Mouse (Mus musculus) heart, adult 9 months (tissue): ENCODE results near the gene Rnf186.

Experiments used
- DNase-seq, 2 experiments: peaks; one replicate each; pipeline ENCODE4 v3.0.0; 2022; ENCODE audit warnings: low spot score in 2 of 2

Gene Rnf186

DNA sequence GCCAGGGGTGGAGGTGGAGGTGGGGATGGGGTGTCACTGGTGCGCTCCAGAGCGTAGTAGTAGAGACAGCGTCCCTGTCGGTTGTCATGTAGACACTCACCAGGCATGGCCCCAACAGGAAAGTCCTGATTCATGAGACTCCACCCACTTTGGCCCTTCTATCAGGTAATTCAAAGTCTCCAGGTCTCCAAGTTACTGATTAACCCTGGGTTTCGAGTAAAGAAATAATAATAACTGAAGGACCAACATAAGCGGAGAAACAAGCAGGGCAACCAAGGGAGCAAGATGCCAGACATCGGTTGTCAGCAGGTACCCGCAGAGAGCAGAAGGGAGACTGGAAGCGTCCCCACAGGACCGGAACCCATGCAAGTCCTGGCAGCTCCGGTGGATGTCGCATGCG, at the start of gene Rnf186:
Gene Rnf186 (plus strand): TSS at position 247 of the 400 bp plus-strand sequence.
- no peak for DNase-seq

DNA sequence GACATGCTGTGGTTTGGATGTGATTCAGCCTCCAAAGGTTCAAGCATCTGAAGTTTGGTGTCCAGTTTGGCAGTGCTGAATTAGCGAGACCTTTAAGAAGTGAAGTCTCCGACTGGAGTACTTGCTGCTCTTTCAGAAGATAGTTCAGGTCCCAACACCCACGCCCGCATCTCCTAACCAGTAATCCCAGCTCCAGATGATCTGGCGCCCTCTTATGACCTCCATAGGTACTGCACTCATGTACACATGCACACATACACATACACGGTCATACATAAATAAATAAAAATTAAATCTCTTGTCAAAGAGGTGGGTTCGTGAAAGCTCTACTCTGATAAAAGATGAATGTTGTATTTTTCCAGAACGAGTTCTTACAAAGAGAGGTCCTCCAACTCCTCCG, 49.6 kb upstream of the Rnf186 start:
- no peak for DNase-seq

DNA sequence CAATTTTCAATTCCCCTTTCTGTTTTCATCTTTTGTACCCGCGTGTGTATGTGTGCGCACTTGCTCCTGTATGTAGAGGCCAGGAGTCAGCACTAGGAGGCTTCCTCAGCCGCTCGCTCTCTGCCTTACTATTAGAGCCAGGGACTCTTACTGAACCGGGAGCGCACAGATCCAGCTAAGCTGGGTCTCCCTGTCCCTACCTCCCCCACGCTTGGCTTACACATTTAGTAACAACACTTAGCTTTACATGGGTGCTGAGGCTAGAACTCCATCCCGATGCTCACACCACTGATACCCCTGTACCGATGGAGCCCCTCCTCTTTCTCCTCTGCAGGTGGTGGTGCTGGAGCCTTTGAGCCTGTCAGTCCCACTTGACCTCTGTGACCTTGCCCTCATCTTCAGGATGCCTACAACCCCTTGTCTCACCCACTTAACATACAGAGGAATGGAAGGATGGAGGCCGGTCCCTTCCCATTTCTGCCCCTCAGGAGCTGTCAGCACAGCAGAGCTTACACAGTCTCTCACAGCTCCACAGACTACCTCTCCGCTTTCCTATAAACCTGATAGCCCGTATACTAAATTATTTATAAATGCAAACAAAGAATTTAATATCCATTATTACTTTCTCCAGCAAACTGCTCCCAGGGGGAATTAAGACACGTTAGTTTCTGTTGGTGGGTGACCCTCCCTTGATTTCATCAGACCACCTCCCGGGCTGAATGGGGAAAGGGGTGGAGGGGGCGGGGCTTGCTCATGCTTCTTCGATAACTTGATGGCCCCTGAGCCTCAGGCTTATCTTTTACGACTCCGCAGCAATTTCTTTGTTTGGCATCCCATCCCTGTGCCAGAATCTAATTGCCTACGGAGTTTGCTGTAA, 45.4 kb upstream of the Rnf186 start:
- DNase-seq: no peak

GRCm38 (mm10) chr4:138922131-138922459, 44.8 kb upstream of the Rnf186 start:
- peak; percentile 85 to 94 for DNase-seq

GRCm38 (mm10) chr4:138925561-138925960, 41.4 kb upstream of the Rnf186 start:
- DNase-seq: no peak

GRCm38 (mm10) chr4:138933862-138934261, 33.0 kb upstream of the Rnf186 start:
- no peak for DNase-seq

DNA sequence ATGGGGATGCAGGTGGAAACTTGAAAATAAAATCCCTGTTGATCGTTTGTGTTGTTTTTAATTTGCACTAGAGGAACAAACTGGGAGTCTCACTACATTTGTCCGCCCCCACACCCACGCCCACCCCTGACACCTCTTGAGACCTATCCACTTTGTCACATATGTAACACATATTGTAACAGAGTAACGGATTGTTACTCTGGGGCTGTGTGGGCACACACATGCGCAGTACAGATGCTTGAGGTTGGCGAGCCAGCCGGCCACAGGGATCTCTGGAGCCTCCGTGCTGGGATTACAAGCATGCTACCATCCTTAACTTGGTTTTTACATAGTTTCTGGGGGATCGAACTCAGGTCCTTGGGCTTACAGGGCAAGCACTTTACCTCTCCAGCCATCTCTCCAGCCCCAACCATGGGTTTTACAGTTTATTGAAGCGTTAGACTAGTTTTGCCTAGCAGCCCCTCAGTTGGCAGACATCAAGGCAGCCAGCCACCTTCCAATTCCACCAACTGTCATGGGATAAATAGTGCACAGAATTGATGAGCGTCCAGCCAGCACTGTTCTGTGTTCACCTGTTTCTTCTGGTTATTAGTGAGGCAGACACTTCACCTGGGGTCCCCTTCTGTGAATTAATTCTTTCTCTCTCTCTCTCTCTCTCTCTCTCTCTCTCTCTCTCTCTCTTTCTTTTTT, 32.3 kb upstream of the Rnf186 start:
- DNase-seq: no peak

DNA sequence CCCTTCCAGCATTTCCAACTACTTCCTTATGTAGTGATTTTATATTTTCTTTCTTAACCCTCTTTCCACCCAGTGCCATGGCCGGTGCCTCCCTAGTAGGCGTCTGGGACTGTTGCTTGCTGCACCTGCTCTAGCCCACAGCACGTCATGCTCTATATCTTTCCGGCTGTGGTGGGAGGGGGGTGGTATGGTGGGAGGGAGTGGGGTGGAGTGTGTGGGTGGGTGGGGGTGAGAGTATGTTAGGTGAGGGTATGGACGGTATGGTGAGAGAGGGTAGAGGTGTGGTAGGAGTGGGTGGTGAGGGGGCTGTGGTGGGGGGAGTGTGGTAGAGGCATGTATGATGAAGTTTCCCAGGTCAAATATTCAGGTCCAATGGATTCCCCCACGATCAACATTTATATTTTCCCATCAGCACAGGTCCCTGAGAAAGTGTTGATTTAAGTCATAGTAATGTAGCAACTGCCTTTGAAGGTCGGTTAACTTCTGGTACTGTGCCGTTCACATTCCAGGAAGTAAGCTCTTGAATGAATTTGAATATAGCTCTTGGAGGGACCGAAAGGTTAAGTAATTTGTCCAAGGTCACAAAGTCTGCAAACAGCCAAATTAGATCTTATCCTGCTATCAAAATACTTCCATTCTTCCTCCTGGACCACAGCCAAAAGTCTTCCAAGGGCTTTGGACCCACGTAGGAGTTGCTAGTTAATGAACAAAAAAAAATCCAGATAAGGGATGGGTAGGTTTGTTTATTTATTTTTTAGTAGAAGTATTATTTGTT, 28.2 kb upstream of the Rnf186 start:
- no peak for DNase-seq

DNA sequence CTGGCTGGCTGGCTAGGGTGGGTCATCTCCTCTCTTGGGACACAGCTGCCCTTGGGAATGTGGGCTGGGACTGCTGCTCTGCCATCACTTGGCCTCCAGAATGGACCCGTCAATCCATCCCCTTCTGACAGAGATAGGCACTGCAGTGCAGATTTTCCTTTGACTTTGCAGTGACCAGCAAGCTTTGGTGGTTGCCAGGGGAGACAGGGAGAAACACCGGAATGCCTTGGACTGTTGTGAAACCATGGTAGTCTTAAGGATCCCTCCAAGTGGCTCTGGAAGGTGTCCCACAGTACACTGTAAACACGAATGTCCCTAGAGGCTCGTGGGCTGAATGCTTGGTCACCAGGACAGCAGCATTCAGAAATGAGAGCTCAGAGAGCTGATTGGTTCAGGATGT, 27.4 kb upstream of the Rnf186 start:
- DNase-seq: no peak

DNA sequence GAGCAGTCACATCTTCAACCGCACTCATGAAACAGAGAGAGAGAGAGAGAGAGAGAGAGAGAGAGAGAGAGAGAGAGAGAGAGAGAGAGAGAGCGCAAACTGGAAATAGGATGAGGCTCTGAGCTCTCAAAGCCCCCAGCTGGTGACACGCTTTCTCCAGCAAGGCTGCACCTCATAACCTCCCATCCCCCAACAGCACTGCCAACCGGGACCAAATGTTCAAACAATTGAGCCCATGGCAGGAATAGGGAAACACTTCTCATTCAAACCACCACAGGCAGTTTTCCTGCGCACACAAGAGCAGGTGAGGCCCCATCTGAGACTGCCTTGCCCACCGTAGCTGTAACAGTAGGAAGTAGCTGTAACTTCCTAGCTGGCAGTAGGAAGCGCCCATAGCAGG, 25.5 kb upstream of the Rnf186 start:
- no peak for DNase-seq

GRCm38 (mm10) chr4:138941966-138942365, 24.9 kb upstream of the Rnf186 start:
- DNase-seq: no peak

DNA sequence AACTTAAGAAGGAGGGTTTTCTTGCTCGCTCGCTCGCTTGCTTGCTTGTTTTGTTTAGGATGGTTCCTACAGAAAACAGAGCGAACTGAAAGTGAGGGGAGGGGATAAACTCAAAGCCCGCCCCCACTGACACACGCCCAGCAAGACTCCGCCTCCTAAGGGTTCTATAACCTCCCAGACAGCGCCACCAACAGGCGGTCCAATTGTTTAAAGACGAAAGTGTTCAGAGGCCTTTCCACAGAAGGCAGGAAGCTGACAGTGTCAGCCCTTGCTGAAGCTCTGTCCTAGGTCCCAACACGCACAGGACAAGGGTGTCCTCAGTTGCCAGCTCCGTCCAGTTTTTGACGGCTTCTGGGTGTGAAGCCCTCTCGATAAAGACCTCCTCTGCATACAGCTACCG, 23.2 kb upstream of the Rnf186 start:
- DNase-seq: peak; percentile 70 to 78

DNA sequence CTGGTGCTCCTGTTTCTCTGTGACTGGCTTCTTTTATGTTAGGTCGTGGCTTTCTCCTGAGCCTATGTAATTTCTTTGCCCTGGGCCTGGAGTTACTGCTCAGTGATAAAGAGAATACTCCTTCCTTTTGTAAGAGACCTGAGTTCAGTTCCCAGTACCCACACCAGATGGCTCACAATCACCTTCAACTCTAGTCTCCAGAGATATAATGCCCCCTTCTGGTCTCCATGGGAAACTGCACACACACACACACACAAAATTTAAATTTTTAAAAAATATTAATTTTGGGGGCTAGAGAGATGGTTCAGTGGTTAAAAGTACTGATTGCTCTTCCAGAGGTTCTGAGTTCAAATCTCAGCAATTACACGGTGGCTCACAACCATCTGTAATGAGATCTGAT, 18.7 kb upstream of the Rnf186 start:
- DNase-seq: no peak

DNA sequence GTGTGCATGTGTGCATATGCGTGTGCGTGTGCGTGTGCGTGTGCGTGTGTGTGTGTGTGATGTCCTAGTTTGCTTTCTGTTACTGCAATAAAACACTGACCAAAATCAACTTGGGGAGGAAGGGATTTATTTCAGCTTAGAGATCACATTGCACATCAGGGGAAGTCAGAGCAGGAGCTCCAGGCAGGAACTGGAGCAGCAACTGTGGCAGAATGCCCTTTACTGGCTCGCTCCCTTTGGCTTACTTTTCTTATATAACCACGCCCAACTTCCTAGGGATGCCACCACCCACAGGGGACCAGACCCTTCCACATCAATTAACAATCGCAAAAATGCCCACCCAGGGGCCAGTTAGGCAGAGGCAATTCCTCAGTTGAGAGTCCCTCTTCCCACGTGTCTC, 8.3 kb upstream of the Rnf186 start:
- no peak for DNase-seq

GRCm38 (mm10) chr4:138959120-138959519, 7.8 kb upstream of the Rnf186 start:
- no peak for DNase-seq

DNA sequence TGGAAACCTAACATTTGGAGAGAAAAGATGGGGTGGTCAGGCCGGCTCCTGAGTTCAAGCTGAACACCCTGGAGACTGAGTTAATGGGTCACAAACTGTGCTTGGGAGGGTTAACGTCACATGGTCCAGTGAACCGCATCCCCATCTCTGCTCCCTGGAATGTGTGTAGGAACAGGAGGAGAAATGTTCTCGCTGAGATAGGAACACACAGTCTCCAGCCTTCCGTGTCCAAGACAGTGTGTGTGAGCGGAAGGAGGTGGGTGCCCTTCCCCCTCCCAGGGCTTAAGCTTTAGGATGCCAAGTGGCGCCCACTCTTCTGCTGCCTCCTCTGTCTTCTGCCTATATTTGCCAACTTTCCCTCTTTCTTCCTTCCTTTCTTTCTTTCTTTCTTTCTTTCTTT, 7.0 kb upstream of the Rnf186 start:
- no peak for DNase-seq

- no peak for DNase-seq
Measured at GRCm38 (mm10) chr4:138962719-138963118, 4.2 kb upstream of the Rnf186 start.

DNA sequence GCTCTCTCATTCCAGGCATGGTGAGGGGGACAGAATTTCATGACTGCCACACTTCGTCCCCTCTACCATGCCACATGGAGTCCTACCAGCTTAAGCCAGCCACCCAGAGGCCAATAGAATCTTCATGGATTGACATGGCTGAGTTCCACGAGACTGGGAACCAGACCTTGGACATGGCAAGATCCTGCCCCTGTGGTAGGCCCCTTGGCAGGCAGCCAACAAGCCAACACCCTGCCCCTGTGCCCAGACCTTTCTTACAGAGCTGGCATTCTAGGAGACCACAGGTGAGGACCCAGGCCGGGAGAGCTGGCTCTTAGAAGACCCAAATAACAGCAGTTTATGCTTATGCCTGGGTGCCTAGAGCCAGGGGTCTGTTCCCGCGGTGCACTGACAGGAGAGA, 1.0 kb upstream of the Rnf186 start:
- no peak for DNase-seq

DNA sequence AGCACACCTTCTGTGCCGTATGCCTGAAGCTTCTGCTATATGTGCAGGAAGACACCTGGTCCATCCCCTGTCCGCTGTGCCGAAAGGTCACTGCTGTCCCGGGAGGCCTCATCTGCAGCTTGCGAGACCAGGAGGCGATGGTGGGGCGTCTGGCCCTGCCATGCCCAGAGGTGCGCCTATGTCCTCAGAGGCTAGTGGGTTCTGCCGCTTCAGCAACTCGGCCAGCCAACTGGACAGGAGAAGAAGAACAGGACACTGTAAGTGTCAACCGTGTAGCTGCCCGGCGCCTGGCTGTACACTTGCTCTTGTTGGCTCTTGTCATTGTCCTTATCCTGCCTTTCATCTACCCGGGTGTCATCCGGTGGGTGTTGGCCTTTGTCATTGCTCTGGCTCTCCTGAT, 573 bp downstream of the Rnf186 start:
- DNase-seq: no peak

DNA sequence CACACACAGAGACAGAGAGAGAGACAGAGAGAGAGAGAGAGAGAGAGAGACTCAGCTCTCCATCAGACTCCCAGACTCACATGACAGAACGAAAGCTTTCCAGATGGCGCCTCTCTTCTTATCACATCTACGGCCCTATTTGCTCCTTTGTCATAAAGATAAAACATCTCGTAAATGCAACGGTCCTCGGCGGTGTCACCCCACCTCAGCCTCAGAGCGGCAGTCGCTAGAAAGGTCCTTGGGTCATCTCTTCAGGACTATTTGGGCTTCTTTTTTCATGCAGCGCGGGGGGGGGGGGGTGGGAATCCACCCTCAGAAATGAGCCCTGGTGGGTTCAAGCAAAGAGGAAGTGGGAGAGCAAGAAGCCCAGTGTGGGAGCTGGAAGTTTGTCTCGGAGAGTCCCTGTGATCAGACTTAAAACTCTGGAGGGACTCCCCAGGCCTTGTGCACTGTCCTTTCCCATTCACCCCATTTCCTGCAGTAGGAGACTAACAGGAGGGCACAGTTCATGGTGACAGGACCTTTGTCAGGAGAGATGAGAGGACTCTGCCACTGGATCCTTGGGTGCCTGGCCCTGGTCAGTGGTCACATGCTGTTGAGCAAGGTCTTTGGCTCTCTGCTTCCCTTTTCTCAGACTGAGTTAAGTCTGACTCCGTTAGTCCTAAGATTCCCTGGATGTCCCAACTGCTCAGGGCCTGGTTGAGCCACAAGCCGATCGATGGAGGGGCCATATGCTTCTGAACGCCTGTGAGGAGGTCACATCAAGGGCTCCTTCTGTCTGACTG, 2.1 kb downstream of the Rnf186 start:
- no peak for DNase-seq

GRCm38 (mm10) chr4:138969736-138970135, 2.8 kb downstream of the Rnf186 start:
- no peak for DNase-seq

- no peak for DNase-seq
Measured at GRCm38 (mm10) chr4:138971371-138971770, 4.5 kb downstream of the Rnf186 start.
